Mouse (Mus musculus) stomach, postnatal 0 days (tissue): ENCODE results near the gene Neto2. TPM values are rescaled to one million over a fixed set of nuclear protein-coding genes. Genes with fewer than 3 reads are reported as not detected.

ENCODE experiments used
- ATAC-seq: fragments of 200-750 bp; cut with Nextera tagmentation; 2 replicates; pipeline ENCODE4 v1.8.0; 2017; ENCODE audit not compliant: low FRiP score, low TSS enrichment
- DNase-seq: peaks from one replicate; pipeline ENCODE4 v3.0.0-alpha.2; 2016; ENCODE audit warnings: low spot score
- H3K27ac ChIP-seq: fragments of 300-500 bp; sonication (generic); replicated peaks from 2 replicates; pipeline ENCODE4 v1.5.1; 2014; ENCODE audit warnings: mild to moderate bottlenecking, control low read depth
- H3K27me3 ChIP-seq: fragments of 300-500 bp; sonication (generic); 2 replicates; pipeline ENCODE4 v1.6.1; 2014; ENCODE audit warnings: low read length; ENCODE audit not compliant: control insufficient read depth, insufficient read depth
- H3K36me3 ChIP-seq: fragments of 300-500 bp; sonication (generic); 2 replicates; pipeline ENCODE4 v1.6.1; 2014; ENCODE audit warnings: low read length, mixed read lengths; ENCODE audit not compliant: control insufficient read depth, insufficient read depth
- H3K4me1 ChIP-seq: fragments of 300-500 bp; sonication (generic); replicated peaks from 2 replicates; pipeline ENCODE4 v1.6.1; 2014; ENCODE audit warnings: antibody characterized with exemption; ENCODE audit not compliant: control insufficient read depth, insufficient read depth
- H3K4me2 ChIP-seq: fragments of 300-500 bp; sonication (generic); replicated peaks from 2 replicates; pipeline ENCODE4 v1.6.1; 2014; ENCODE audit warnings: low read depth, mild to moderate bottlenecking, control low read depth, moderate library complexity
- H3K4me3 ChIP-seq: fragments of 300-500 bp; sonication (generic); 2 replicates; pipeline ENCODE4 v1.5.1; 2014; ENCODE audit warnings: low read depth, low read length, control low read depth
- H3K9ac ChIP-seq: fragments of 300-500 bp; sonication (generic); 2 replicates; pipeline ENCODE4 v1.6.1; 2014; ENCODE audit warnings: mild to moderate bottlenecking, low read length, control low read depth, mixed read lengths
- H3K9me3 ChIP-seq: fragments of 300-500 bp; sonication (generic); 2 replicates; pipeline ENCODE4 v1.6.1; 2016; ENCODE audit warnings: low read length; ENCODE audit not compliant: control insufficient read depth
- CTCF ChIP-seq: IDR thresholded peaks from 2 replicates; pipeline ENCODE4 v1.5.1; 2016; ENCODE audit warnings: antibody characterized with exemption, low read depth, mild to moderate bottlenecking, moderate library complexity
- EP300 ChIP-seq: optimal IDR thresholded peaks from 2 replicates; pipeline ENCODE3; 2016; ENCODE audit warnings: antibody characterized with exemption
- WGBS: fragments of 180-500 bp; shearing (Covaris S2); extraction: QIAGEN DNeasy Blood & Tissue Kit; methylation state at CpG from one replicate; pipeline ENCODE4 v1.1.7; 2014; 5-methylcytosine and 5-hydroxymethylcytosine counted together
- polyA plus RNA-seq: library from polyadenylated mRNA; unstranded; fragments of >200 nt; fragmentation: Nextera tagmentation; extraction: Ambion mirVana; gene quantifications from 2 replicates; pipeline ENCODE4 v1.2.1, GENCODE M21; 2015

The Neto2 gene
- polyA plus RNA-seq, 1 experiment from 2014 or later, result 1.5 TPM

DNA sequence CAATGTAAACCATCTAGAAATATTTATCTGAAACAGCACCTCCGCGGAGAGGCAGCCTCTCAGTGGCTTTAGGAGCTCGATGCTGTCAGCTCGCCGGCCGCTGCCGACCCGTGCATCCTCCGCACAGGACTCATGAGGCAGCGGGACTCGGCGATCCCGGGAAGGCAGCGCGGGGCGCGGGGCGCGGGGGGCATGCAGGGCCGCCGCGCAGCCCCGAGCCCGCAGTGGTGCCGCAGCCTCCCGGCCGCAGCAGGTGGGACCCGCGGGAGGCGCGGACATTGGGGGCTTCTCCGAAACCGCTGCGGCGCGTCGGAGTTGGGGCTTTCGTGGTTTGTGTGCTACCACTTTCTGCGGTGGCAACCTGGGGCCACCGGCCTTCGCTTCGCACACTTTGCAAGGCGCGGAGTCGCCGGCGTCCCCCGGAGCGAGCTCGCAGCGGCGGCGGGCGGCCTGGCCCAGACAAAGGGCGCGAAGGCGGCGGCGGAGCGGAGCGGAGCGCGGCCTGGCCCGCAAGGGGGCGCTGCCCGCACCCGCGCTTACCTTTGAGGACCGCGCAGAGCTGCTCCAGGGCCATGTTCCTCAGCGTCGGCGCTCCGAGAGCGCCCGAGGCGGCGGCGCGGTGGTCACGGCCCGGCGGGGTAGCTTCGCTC lies 498 bp downstream of the Neto2 start:
- H3K4me2 ChIP-seq, result peak overlapping the region; percentile 100
- H3K27me3 ChIP-seq, result no peaks in the 10 kb centered on the region
- H3K4me3 ChIP-seq, result peak overlapping the region; percentile 57
- peak; percentile 92 for ATAC-seq
- TF ChIP-seq EP300 (no peak), CTCF (peak; percentile 65)
- DNase-seq, result peak; percentile 68
- no peaks in the 10 kb centered on the region for H3K36me3 ChIP-seq
- no peaks in the 10 kb centered on the region for H3K9me3 ChIP-seq
- under 1% methylated on average over 73 of the region's 84 CpGs for WGBS
- H3K4me1 ChIP-seq, result peaks cover 2% of the 10 kb centered on the region; the same call in 1 of the 2 replicates
- peak overlapping the region; percentile 61 for H3K9ac ChIP-seq
- peak overlapping the region; percentile 40 for H3K27ac ChIP-seq

DNA sequence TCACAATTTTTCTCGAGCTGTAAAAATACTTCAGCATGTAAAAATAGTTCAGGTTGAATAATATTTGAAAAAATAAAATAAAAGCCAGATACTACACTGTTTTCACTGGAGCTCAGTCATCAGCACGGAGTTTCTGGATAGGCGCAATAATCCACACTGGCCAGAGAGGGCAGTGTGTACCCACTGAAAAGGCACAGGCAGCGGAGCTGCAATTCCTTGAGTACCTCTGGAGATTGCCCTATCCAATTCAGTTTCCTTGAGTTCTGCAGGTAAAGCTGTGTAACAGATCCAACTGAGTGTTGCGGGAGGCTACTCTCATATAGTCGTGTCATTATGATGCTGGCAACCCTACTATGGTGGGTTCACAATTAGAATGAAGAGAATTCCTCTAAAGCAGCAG lies 1.7 kb downstream of the Neto2 start:
- Histone ChIP-seq H3K9ac (no peak overlapping the region), H3K9me3 (no peaks in the 10 kb centered on the region), H3K4me2 (no peak overlapping the region), H3K4me3 (no peak overlapping the region), H3K27ac (no peak overlapping the region), H3K4me1 (peaks cover 2% of the 10 kb centered on the region; the same call in 1 of the 2 replicates), H3K27me3 (no peaks in the 10 kb centered on the region), H3K36me3 (no peaks in the 10 kb centered on the region)
- WGBS, result 1% methylated on average over 6 of the region's 6 CpGs
- ATAC-seq (peak; percentile 79), DNase-seq (peak; percentile 79)
- TF ChIP-seq EP300, result no peak
- TF ChIP-seq CTCF, result peak; percentile 95

DNA sequence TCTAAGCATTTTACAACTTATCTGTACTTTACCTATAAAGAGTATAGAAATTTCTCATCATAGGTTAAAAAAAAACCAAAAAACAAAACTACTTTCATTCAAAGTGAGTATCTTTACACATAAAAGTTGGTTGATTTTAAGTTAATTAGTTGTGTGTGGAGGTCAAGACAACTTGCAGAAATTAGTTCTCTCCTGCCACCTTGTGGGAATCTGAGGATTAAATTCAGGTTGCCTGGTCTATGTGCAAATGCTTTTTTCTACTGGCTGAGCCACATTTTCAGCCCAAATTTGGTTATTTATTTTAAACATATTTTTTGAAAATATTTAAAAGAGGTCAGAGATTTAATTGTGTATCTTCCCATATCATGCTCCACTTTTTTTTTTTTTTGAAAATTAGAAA lies 35.6 kb downstream of the Neto2 start:
- Histone ChIP-seq H3K4me3 (no peak overlapping the region), H3K27ac (no peak overlapping the region), H3K4me1 (no peaks in the 10 kb centered on the region), H3K27me3 (no peaks in the 10 kb centered on the region), H3K9me3 (no peaks in the 10 kb centered on the region), H3K9ac (no peak overlapping the region), H3K36me3 (no peaks in the 10 kb centered on the region), H3K4me2 (no peak overlapping the region)
- DNase-seq, result no peak
- no peak for TF ChIP-seq EP300
- peak; percentile 72 for TF ChIP-seq CTCF
- no peak for ATAC-seq

DNA sequence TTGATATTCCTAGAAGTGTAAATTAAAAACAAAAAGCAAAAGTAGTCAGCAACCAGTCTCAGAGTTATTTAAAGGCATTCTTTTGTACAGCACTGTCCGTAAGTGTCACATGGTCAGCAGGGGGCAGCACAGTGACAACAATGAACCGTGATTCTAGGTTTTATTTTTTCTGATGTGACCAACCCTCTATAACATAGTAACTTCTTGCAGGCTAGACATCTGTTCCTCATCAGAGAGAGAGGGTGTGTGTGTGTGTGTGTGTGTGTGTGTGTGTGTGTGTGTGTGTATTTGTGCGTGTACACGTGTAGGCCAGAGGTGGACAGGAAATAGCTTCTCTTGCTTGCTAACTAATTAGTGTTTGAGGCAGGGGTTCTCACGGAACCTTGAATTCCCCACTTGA lies 38.7 kb downstream of the Neto2 start:
- Histone ChIP-seq H3K4me1 (no peaks in the 10 kb centered on the region), H3K9me3 (no peaks in the 10 kb centered on the region), H3K36me3 (no peaks in the 10 kb centered on the region), H3K27ac (no peak overlapping the region), H3K9ac (no peak overlapping the region), H3K4me3 (no peak overlapping the region), H3K27me3 (no peaks in the 10 kb centered on the region), H3K4me2 (no peak overlapping the region)
- peak; percentile 54 for DNase-seq
- ATAC-seq, result no peak
- 53% methylated on average over 5 of the region's 5 CpGs for WGBS
- TF ChIP-seq CTCF, result peak; percentile 74
- TF ChIP-seq EP300, result no peak

DNA sequence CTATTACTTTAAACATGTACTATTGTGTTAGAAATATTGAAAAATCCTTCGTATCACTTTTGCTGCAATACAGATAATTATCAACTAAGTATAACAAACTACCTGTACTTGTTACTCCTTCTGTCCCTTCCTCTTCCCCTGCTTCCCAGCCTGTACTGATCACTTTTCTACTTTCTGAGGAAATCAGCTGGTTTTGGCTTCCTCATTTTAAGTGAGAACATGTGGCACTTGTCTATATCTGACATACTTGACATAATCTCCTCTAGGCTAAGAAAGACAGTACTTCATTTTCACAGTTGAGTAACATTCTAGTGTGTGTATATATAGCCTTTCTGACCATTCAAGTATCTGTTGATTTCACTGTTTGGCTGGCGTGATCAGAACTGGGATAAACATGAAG lies 49.5 kb downstream of the Neto2 start:
- no peaks in the 10 kb centered on the region for H3K9me3 ChIP-seq
- H3K4me1 ChIP-seq, result no peaks in the 10 kb centered on the region
- no peak overlapping the region for H3K9ac ChIP-seq
- DNase-seq (no peak), ATAC-seq (no peak)
- TF ChIP-seq CTCF (no peak), EP300 (no peak)
- WGBS, result 72% methylated on average over 2 of the region's 2 CpGs
- no peak overlapping the region for H3K4me2 ChIP-seq
- no peaks in the 10 kb centered on the region for H3K27me3 ChIP-seq
- H3K36me3 ChIP-seq, result no peaks in the 10 kb centered on the region
- H3K27ac ChIP-seq, result no peak overlapping the region
- no peak overlapping the region for H3K4me3 ChIP-seq

DNA sequence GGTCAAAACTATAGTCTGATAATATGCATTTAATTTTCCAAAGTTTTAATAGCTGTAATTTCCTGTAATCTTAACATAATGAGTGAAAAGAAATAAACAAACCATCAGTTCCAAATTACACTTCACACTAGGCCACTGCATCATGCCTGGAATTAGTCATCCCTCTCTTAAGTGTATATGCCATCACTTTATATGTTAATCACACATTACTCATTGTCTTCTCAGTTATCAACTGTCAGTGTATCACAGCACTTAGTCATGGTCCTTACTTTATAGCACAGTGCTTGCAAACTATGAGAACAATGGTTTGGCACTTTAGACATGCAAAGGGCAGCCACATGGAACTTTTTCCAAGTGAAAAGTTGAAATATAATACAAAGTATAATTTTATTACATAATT lies 52.2 kb downstream of the Neto2 start:
- Histone ChIP-seq H3K9me3 (no peaks in the 10 kb centered on the region), H3K9ac (no peak overlapping the region), H3K4me2 (no peak overlapping the region), H3K4me1 (no peaks in the 10 kb centered on the region), H3K36me3 (no peaks in the 10 kb centered on the region), H3K4me3 (no peak overlapping the region), H3K27me3 (no peaks in the 10 kb centered on the region), H3K27ac (no peak overlapping the region)
- DNase-seq (no peak), ATAC-seq (no peak)
- TF ChIP-seq CTCF (no peak), EP300 (no peak)
